Mouse (Mus musculus): ENCODE results near the gene Tmem109. TPM values are rescaled to one million over a fixed set of nuclear protein-coding genes. Genes with fewer than 3 reads are reported as not detected.

The Tmem109 gene
- polyA plus RNA-seq, 1 experiment: 23.8 TPM

DNA sequence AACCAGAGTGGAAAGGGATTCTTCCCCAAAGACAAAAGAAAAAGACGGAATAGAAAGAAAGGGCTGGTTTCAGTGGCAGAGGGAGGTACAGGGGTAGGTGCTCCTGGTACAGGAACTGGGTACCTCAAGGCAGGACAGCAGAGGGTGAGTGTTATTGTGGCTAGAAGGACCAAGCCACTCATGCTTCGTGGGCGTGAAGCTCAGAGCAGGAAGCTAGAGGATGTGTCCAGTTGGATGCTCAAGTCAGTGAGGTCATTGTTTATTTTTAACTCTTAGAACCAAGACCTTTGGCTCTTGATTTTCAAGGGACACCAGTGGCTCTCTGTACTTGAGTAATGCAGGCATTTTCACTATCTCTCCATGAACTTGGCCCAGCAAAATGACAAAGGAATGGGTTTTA, 49.8 kb downstream of the Tmem109 start:
- no peak for TF ChIP-seq GATA1 (IDR thresholded peaks at IDR 0.05; ENCODE audit: low read length)

DNA sequence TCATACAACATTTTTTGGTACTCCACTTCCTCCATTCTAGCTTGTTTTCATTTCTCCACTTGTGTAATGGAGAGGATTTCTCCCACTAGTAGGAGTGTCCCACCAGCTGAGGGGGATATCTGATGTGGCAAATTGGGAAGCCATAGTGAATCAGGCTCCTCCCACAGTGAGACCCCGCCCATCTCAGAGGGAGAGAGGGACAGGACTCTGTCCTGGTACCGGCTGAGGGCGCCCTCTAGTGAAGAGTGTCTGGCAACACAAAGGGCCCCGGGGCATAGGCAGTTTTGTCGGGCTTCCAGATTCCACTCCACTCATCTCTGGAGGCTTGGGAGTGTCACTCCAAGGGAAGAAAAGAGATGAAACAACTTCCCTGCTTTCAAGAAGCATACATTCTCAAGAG, 50.4 kb downstream of the Tmem109 start:
- TF ChIP-seq GATA1 (IDR thresholded peaks at IDR 0.05; ENCODE audit: low read length): no peak

DNA sequence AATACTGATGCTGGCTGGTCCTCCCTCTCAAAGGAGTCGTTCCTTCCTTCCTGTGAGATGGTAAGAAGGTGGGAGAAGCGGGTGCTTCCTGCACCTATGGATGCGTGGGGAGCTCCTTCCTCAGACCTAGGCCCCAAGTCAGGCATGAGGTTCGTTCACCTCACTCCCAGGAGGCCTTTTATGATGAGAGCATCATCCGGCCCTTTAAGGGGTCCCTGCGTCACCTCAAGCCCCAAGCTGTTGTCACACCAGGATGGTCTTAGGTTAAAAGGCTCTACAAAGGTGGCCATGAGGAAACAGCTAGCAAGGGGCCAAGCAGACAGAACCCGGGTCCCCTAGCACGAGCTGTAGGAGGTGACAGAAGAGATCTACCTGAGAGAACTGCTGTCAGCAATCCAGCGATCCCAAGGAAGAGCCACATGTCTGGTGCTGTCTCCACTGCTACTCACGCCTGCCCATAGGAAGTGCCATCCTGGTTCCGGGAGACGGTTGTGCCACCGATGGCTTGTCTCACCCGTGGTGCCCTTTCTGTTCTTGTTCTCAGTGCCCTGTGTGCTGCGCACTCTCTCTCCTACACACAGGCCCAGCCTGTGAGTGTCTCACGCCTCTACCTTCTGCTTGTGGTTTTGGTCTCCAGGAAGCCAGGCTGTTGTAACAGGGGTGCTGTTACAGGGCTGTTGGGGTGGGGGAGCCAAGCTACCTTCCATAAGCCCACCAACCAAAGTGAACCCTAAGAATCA, 52.2 kb downstream of the Tmem109 start, which contains the start of gene Cd6:
Gene Cd6, minus strand, starts transcription at position 623 of the 740 bp plus-strand sequence.
- no peak for TF ChIP-seq GATA1 (IDR thresholded peaks at IDR 0.05; ENCODE audit: low read length)

DNA sequence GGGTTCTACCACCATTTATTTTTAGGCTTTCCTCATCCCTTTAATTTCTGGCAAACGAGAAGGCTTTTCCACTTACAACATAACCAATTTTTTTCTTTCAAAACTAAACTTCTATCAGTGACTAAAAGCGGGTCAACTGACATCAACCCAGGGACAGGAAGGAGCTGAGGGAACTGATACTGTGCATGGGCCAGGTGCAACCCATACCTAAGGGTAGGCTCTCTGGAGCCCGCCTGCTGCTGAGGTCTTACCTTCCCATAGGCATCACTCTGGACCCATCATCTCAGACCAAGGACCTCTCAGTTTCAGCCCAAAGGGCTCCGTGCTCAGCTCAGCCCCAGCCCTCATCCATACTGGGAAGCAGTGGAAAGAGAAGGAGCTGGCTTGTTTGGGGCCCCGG, 53.5 kb downstream of the Tmem109 start:
- no peak for TF ChIP-seq GATA1 (IDR thresholded peaks at IDR 0.05; ENCODE audit: low read length)

DNA sequence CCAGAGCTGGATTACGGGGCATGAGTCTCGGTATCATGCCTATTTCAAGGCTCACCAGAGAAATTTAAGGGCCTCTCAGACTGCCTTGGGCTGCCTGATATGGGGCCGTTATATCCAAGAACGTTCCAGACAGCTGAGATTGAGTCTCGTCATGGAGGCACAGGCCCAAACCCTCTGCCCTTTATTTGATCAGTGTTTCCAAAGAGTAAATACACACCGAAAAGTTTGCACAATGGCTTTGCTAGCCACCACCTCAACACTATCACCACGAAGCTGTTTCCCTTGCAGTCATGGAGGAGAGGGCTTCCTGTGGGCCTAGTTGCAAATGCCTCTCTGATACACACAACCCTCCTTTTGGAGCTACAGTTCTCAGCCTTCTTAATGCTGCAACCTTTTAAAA, 57.7 kb downstream of the Tmem109 start:
- TF ChIP-seq GATA1 (IDR thresholded peaks at IDR 0.05; ENCODE audit: low read length): no peak

DNA sequence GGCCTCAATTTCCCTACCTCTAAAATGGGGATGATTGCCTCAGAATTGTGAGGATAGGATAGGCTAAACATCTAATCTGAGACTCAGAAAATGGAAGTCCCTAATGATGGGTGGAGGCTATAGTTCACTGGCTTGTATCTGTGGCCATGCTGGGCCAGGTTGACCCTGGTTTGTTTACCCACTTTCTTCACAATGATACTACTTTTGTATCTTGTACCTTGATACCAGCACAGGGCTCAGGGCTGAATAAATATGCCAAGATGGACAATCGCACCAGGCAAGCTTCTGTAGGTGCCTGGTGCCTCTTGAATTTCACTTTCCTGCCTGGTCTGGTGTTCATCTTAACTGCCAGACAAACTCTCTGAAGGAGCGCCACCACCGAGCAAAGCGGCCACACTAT, 59.3 kb downstream of the Tmem109 start:
- TF ChIP-seq GATA1 (IDR thresholded peaks at IDR 0.05; ENCODE audit: low read length): no peak

DNA sequence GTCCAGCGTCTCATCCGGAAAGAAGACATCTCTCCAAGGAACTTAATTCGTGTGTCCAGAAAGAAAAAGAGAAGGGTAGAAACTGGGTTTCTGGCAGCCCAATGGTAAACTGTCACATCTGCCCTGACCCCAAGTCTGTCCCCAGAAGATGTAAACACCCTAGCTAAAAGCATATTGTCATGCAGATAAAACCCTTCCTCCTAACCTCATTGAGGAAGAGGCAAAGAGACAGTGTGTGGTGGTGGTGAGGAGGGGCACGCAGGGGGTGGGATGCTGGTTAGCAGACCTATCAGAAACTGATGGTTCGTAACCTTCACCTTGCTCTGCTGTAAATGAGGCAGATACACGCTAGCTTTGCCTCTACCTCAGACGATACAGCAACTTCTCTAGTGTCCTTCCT, 60.5 kb downstream of the Tmem109 start:
- no peak for TF ChIP-seq GATA1 (IDR thresholded peaks at IDR 0.05; ENCODE audit: low read length)

Other genes with a start within 250 kb of the Tmem109 start
- gene Vwce, start 247.8 kb downstream of the Tmem109 start, polyA plus RNA-seq (2012): 0.18 and 0.25 TPM in 2 replicates
- not detected in 2 replicates for gene Pga5, start 203.9 kb downstream of the Tmem109 start, polyA plus RNA-seq (2012)
- gene Vps37c, start 193.3 kb downstream of the Tmem109 start, polyA plus RNA-seq (2012): 37.6 and 43.0 TPM in 2 replicates
- not detected in 2 replicates for gene Cd5, start 143.0 kb downstream of the Tmem109 start, polyA plus RNA-seq (2012)
- gene Cd6, start 51.9 kb downstream of the Tmem109 start, polyA plus RNA-seq (2012): not detected in 2 replicates
- not detected in 2 replicates for gene Slc15a3, start 42.3 kb downstream of the Tmem109 start, polyA plus RNA-seq (2012)
- gene Tmem132a, start 12.1 kb downstream of the Tmem109 start, polyA plus RNA-seq (2012): 0.01 TPM in 1 of 2 replicates, not detected in the other
- 97.6 and 136 TPM in 2 replicates for gene Prpf19, start 13.2 kb upstream of the Tmem109 start, polyA plus RNA-seq (2012)
- gene Zp1, start 38.6 kb upstream of the Tmem109 start, polyA plus RNA-seq (2012): not detected in 2 replicates
- gene Ptgdr2, start 55.2 kb upstream of the Tmem109 start, polyA plus RNA-seq (2012): not detected in 2 replicates
- 66.2 and 72.8 TPM in 2 replicates for gene Ccdc86, start 67.3 kb upstream of the Tmem109 start, polyA plus RNA-seq (2012)
- gene Ms4a10, start 92.7 kb upstream of the Tmem109 start, polyA plus RNA-seq (2012): not detected in 2 replicates
- gene Ms4a15, start 111.2 kb upstream of the Tmem109 start, polyA plus RNA-seq (2012): not detected in 2 replicates
- gene Ms4a18, start 136.0 kb upstream of the Tmem109 start, polyA plus RNA-seq (2012): not detected in 2 replicates
- gene Ms4a8a, start 199.1 kb upstream of the Tmem109 start, polyA plus RNA-seq (2012): not detected in 2 replicates
- gene 1700017D01Rik, start 248.9 kb upstream of the Tmem109 start, polyA plus RNA-seq (2012): not detected in 2 replicates

Data from G1E-ER4 (cell line).